Mouse (Mus musculus) liver, embryonic 14.5 days (tissue): ENCODE measurements at regions not wholly inside any gene's neighbourhood (a gene's known extent, or its start where the extent isn't known, plus 50 kb on each side); places are given as distances from the start of the nearest gene placed in this dataset.

Experiments used
- ATAC-seq: fragments of 200-750 bp; cut with Nextera tagmentation; 2 replicates; pipeline ENCODE4 v1.8.0; 2017; ENCODE audit warnings: moderate number of reproducible peaks, mild to moderate bottlenecking, moderate library complexity; ENCODE audit not compliant: insufficient read depth
- DNase-seq, 3 experiments: peaks; one replicate each; pipeline ENCODE4 v3.0.0-alpha.2; 2012 to 2013; ENCODE audit warnings: low read depth in 3 of 3, low spot score in 3 of 3
- H3K27ac ChIP-seq: fragments of 300-500 bp; sonication (generic); 2 replicates; pipeline ENCODE4 v1.5.1; 2014; ENCODE audit warnings: moderate library complexity, mild to moderate bottlenecking, control low read depth, inconsistent platforms
- H3K27me3 ChIP-seq: fragments of 300-500 bp; sonication (generic); 2 replicates; pipeline ENCODE4 v1.6.1; 2014; ENCODE audit warnings: mild to moderate bottlenecking, low read length, moderate library complexity; ENCODE audit not compliant: control insufficient read depth, insufficient read depth
- H3K36me3 ChIP-seq: fragments of 300-500 bp; sonication (generic); replicated peaks from 2 replicates; pipeline ENCODE4 v1.6.1; 2014; ENCODE audit warnings: low read depth; ENCODE audit not compliant: control insufficient read depth, insufficient read depth
- H3K4me1 ChIP-seq, 2 experiments: fragments of 200-500 bp in 1 of 2; fragments of 300-500 bp in 1 of 2; sonication (generic) in 1 of 2; replicated peaks; 2 replicates each; pipeline ENCODE4 v1.6.1; 2012 to 2014; ENCODE audit warnings: antibody characterized with exemption in 1 of 2, inconsistent platforms in 1 of 2, low read length in 1 of 2; ENCODE audit not compliant: control insufficient read depth in 2 of 2, insufficient read depth in 2 of 2
- H3K4me2 ChIP-seq: fragments of 300-500 bp; sonication (generic); 2 replicates; pipeline ENCODE4 v1.6.1; 2014; ENCODE audit warnings: low read depth, mild to moderate bottlenecking, control low read depth, moderate library complexity
- H3K4me3 ChIP-seq, 2 experiments: fragments of 200-500 bp in 1 of 2; fragments of 300-500 bp in 1 of 2; sonication (generic) in 1 of 2; 2 replicates each; pipeline ENCODE4 v1.5.1; 2012 to 2014; ENCODE audit warnings: low read depth in 2 of 2, low read length in 2 of 2, mild to moderate bottlenecking in 2 of 2, control low read depth in 1 of 2, inconsistent platforms in 1 of 2, moderate library complexity in 1 of 2; ENCODE audit not compliant: insufficient read depth in 1 of 2
- H3K9ac ChIP-seq: fragments of 300-500 bp; sonication (generic); replicated peaks from 2 replicates; pipeline ENCODE4 v1.6.1; 2014; ENCODE audit warnings: mild to moderate bottlenecking, control low read depth, moderate library complexity
- H3K9me3 ChIP-seq: fragments of 300-500 bp; sonication (generic); 2 replicates; pipeline ENCODE4 v1.6.1; 2016; ENCODE audit warnings: low read length, mixed read lengths; ENCODE audit not compliant: control insufficient read depth
- CTCF ChIP-seq: IDR thresholded peaks from 2 replicates; pipeline ENCODE4 v1.5.1; 2016; ENCODE audit warnings: antibody characterized with exemption, low read depth, control low read depth
- EP300 ChIP-seq: IDR thresholded peaks from 2 replicates; pipeline ENCODE4 v1.6.1; 2016; ENCODE audit warnings: antibody characterized with exemption, low read depth
- WGBS: fragments of 180-500 bp; shearing (Covaris S2); extraction: QIAGEN DNeasy Blood & Tissue Kit; methylation state at CpG from one replicate; pipeline ENCODE4 v1.1.7; 2014; ENCODE audit not compliant: insufficient replicate concordance; 5-methylcytosine and 5-hydroxymethylcytosine counted together

DNA sequence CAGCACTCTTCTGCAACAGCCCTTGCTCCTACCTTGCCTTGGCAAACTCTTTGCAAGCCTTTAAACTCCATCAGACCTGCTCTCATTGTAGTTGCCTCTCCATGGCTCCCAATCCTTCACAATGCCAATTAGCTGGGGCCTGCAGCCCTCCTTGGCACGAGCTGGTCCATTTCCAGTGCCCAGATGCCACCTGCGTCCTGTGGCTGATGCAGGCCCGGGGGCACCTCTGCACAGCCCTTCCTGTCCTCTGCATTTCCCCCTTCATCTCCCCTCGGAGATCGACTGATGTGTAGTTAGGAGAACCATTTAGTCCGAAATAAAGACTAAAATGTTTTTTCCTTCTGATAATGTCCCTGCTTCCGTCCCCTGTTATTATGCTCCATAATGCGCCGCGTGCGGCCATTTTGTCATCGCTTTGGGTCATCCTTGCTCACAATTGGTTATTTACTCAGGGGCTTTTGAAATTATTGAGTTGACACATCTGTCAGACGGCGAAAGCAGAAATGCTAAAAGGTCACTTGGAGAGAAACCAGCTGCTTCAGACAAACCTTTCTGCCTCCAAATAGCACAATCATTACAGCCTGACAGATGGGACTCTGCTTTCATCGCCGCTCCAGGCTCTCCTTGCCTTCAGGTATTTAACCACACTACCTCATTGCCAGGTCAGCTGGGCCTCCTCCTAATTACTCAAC is 250.0 kb upstream of the Fam92a start:
- Histone ChIP-seq H3K4me2 (no peak overlapping the region), H3K9ac (no peak overlapping the region), H3K9me3 (no peaks in the 10 kb centered on the region), H3K36me3 (no peaks in the 10 kb centered on the region), H3K27ac (no peak overlapping the region), H3K4me3 (no peak overlapping the region), H3K4me1 (no peaks in the 10 kb centered on the region), H3K27me3 (no peaks in the 10 kb centered on the region)
- ATAC-seq (no peak), DNase-seq (no peak)
- no peak for TF ChIP-seq CTCF
- no peak for TF ChIP-seq EP300
- 66% methylated on average over 16 of the region's 16 CpGs for WGBS

DNA sequence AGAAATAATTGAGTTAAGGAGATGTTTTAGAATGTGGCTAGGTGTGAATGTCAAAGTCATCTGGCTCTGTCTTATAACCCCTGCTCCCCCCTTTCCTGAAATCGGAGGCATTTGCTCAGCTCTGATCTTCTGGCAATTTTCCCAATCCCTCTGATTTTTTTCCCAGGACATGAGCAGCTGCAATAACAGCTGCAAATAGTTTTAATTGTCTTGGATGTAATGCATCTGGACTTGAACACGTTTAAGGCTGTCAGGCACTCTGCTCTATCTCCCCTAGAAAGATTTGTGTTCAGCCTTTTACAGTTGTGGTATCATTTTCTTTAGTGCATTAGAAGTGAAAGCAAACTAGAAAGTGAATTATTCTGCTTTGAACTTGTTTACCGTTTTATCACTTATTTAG is 246.3 kb upstream of the Fam92a start:
- no peak overlapping the region for H3K4me2 ChIP-seq
- H3K9ac ChIP-seq: no peak overlapping the region
- WGBS: 43% methylated on average over 3 of the region's 3 CpGs
- H3K27me3 ChIP-seq: no peaks in the 10 kb centered on the region
- no peaks in the 10 kb centered on the region for H3K9me3 ChIP-seq
- ATAC-seq (no peak), DNase-seq (no peak)
- no peak overlapping the region for H3K27ac ChIP-seq
- H3K4me1 ChIP-seq: no peaks in the 10 kb centered on the region
- TF ChIP-seq CTCF (no peak), EP300 (no peak)
- no peaks in the 10 kb centered on the region for H3K36me3 ChIP-seq
- H3K4me3 ChIP-seq: no peak overlapping the region

DNA sequence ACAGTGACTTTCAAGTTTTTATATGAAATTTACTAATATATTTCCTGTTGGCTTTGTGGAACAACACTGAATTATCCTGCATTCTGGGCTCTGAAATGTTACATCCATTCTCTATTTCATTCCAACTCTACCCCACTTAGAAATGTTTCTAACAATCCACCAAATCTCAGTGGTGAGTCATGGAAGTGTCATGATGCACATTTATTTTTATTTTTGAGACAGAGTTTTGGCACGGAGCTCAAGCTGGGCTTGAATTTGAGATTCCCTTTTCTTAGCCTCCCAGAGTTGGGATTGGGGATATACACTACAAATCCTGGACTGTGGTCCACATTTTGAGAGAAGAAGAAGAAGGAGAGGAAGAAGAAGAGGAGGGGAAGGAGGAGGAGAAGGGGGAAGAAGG is 223.5 kb upstream of the Fam92a start:
- TF ChIP-seq EP300 (no peak), CTCF (no peak)
- DNase-seq: no peak
- Histone ChIP-seq H3K27me3 (no peaks in the 10 kb centered on the region), H3K27ac (no peak overlapping the region), H3K9me3 (no peaks in the 10 kb centered on the region), H3K36me3 (no peaks in the 10 kb centered on the region), H3K4me3 (no peak overlapping the region), H3K4me2 (no peak overlapping the region), H3K4me1 (no peaks in the 10 kb centered on the region), H3K9ac (no peak overlapping the region)
- 47% methylated on average over 1 of the region's 1 CpGs for WGBS
- no peak for ATAC-seq

DNA sequence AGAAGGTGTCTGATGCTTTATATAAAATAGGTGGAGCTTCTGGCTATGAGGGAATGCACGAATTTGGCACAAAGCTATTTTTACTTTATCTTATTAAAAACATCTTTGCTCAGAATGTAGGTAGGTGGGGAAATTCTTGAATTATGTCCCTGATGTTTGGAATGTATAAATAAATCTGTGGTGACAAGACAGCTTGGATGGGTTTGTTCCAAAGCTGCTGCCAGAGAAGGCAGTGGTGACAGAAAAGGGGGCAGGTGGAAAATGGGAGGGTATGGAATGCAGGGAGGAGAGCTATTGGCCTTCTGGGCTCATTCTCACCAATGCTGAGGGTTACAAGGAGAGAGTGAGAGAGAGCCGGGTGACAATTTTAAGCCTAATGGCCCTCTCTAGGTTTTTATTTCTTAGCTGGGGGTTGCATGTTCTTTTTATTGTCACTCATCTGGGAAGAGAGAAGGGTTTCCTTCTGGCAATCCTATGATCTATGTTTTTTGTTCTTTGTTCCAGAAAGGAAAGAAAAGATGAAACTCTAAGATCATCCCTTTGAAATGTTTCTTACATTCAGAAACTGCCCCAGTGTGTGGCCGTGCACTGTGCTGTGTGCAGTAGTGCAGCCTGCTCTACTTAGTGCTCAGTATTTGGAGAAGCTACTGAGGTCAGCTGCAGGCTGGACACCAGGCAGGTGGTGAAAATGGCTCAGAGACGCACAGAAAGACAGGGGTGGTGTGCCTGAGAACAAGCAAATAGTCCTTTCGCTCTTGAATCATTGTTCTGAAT is 205.2 kb upstream of the Fam92a start:
- TF ChIP-seq CTCF (no peak), EP300 (no peak)
- H3K27ac ChIP-seq: no peak overlapping the region
- DNase-seq: no peak
- no peak overlapping the region for H3K9ac ChIP-seq
- no peak overlapping the region for H3K4me2 ChIP-seq
- H3K4me3 ChIP-seq: no peak overlapping the region
- no peaks in the 10 kb centered on the region for H3K4me1 ChIP-seq
- no peaks in the 10 kb centered on the region for H3K9me3 ChIP-seq
- no peak for ATAC-seq
- no peaks in the 10 kb centered on the region for H3K27me3 ChIP-seq
- WGBS: 53% methylated on average over 5 of the region's 5 CpGs
- no peaks in the 10 kb centered on the region for H3K36me3 ChIP-seq

DNA sequence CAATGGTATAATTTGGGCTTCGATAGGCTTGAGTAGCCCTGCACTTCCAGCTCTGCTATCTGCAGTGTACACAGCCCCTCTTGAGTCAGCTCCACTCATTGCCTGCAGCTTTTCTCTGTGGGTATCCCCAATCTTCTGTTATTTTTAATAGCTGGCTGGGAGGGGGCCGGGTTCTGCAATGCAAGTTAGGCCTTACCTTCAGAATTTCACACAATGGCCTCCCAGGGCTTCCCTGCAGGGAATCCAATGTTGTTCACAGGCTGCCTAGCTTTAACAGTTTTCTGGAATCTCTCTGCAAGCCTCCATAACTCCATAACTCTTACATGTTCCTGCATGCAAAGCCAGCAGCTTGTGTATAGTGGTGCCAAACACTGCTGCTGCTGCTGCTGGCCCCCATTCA is 197.7 kb upstream of the Fam92a start:
- 57% methylated on average over 2 of the region's 2 CpGs for WGBS
- Histone ChIP-seq H3K9me3 (no peaks in the 10 kb centered on the region), H3K4me3 (no peak overlapping the region), H3K27me3 (no peaks in the 10 kb centered on the region), H3K36me3 (no peaks in the 10 kb centered on the region), H3K4me1 (no peaks in the 10 kb centered on the region), H3K4me2 (no peak overlapping the region), H3K9ac (no peak overlapping the region), H3K27ac (no peak overlapping the region)
- ATAC-seq (no peak), DNase-seq (no peak)
- TF ChIP-seq EP300: no peak
